Mouse (Mus musculus): ENCODE data around the gene Tnfaip8l3. TPM values are rescaled to one million over a fixed set of nuclear protein-coding genes. Genes with fewer than 3 reads are reported as not detected.

Gene Tnfaip8l3
- 0.14 and 0.16 TPM in 2 replicates for polyA plus RNA-seq (2012; rRNA removed)

DNA sequence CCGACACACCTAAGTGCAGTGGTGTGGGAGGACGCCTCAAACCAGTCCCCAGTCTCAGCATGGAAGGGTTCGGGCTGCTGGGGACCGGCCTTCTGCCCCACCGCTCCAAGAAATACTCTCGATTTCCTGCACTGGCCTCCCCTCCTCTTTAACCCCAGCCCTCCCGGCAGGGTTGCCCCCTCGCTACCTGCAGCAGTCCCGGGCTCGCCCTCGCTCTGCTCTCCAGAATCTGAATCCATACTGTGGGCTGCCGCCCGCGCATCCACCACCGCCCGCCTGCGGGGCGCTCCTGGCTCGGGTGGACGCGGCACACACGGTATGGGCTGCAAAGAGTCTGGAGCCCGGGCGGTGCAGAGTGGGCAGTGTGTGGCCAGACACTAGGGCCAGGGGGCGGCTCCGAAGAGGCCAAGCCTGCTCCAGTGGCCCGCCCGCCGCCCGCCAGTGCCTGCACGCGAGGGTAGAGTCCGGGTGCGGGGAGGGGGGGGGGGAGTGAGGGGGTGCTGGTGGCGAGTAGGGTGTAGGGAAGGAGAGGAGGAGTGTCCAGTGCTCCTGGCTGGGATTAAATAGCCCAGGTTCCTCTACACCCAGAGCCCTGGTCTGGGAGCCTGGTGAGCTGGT, at the start of gene Tnfaip8l3:
Gene Tnfaip8l3, minus strand, starts transcription at position 357 of the 618 bp plus-strand sequence.

DNA sequence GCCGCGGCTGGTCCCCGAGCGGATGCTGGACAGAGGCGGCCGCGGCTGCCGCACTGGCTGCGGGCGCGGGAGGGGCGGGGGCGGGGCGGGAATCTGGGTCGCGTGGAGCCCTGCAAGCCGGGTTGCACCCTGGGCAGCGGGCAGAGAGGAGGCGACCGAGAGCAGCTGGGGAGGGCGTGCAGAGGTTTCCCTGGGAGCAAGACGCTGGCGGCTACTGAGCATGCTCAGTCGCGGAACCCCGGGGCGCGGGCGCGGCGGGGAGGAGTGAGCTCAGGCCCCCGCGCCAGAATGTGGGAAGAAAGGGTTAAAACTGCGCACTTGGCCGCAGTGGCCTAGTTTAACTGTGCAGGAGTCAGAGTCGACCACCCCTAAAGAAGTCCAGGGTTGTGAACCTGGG, 93.1 kb downstream of the Tnfaip8l3 start, which contains the start of gene Elmod1:
Gene Elmod1, minus strand, starts transcription at position 180 of the 397 bp plus-strand sequence.

Other genes with a start within 250 kb of the Tnfaip8l3 start
- gene Sln, start 218.2 kb downstream of the Tnfaip8l3 start, polyA plus RNA-seq (2012; rRNA removed): 0.03 and 1.2 TPM in 2 replicates
- gene Elmod1, start 93.1 kb downstream of the Tnfaip8l3 start, polyA plus RNA-seq (2012; rRNA removed): 0.05 and 0.06 TPM in 2 replicates
- gene Cyp19a1, start 199.7 kb upstream of the Tnfaip8l3 start, polyA plus RNA-seq (2012; rRNA removed): not detected in 2 replicates
- not detected in 2 replicates for gene Gldn, start 218.1 kb upstream of the Tnfaip8l3 start, polyA plus RNA-seq (2012; rRNA removed)